Mouse (Mus musculus) sigmoid colon, adult 10 weeks (tissue): ENCODE results near the gene C87436. TPM values are rescaled to one million over a fixed set of nuclear protein-coding genes. Genes with fewer than 3 reads are reported as not detected.

Experiments
- polyA plus RNA-seq: library from polyadenylated mRNA; stranded (reverse); fragments of 350-450 nt; fragmentation: Illumina TruSeq; extraction: RNeasy Lipid Tissue Mini Kit (QIAGEN cat#74804); gene quantifications from one replicate; pipeline ENCODE4 v1.2.3, GENCODE M21; 2014; ENCODE audit warnings: low read depth, low replicate concordance

The C87436 gene
- 7.2 TPM for polyA plus RNA-seq

DNA sequence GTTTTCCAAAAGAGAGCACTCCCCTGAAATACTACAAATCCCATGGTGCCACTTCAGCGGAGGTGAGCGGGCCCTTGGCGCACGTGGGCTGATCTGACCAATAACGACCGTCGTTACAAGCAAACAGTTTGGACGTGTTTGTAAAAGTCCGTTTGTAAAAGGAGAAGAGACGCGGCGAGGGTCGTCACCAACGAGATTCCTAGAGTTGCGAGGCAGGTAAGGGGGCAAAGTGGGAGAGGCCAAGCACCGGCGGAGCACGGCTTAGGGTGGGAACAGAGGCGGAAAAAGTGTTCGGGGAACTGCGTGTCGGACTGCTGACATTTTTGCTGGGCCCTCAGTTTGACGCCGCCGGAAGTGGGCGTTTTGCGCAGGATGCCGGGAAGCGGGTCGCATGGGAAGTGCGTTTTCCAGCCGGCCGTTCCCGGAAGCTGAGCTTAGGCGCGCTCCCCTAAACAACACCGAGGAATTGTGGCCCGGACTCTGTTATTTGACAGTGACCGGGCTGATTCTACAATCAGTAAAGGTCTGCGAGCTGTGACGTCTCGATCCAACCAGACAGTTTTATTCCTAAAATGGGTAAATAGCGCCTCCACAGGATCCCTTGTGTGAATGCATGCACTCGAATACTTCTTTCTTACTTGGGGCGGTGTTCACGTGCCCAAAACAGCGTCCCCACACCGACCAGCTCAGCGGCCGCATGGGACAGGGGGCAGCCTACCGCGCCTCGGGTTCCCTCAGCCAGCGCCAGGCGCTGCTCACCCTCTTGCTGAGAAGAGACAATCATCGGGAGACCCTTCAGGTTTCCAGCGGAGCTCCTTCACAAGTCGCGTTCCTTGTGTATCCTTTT lies at the start of gene C87436:
Gene C87436 (plus strand): TSS at position 103 of the 847 bp plus-strand sequence.

DNA sequence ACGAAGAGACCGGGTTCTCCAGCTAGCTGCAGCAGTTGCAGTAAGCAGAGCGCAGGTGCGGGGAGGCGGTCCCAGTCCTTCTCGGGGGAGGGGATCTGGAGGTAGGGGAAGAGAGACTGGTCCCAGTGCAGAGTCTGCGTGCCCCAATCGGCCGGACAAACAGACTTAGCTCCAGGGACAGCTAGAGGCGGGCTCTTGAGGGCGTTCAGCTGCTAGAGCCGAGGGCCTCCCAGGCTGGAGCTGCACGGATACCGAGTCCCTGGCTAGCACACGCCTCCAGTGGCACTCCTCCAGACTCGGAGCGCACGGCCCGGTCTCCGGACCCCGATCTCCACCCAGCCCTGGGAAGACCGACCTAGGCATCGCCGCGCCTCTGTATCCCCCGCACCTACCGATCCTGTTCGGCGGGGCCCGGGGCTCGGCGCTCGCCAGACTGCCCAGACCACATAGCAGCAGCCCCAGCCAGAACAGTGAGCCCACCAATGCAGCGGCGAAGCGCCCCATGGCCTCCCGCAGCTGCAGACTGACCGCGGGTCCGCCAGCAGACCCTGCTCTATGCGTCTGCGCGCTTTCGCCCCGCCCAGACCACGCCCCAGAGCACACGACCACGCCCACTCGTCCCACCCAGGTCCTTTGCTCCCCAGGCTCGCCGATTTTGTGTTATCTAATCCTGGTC lies 41.5 kb upstream of the C87436 start, which contains the start of gene Pcyox1:
Gene Pcyox1 (minus strand): TSS at position 574 of the 676 bp plus-strand sequence.

DNA sequence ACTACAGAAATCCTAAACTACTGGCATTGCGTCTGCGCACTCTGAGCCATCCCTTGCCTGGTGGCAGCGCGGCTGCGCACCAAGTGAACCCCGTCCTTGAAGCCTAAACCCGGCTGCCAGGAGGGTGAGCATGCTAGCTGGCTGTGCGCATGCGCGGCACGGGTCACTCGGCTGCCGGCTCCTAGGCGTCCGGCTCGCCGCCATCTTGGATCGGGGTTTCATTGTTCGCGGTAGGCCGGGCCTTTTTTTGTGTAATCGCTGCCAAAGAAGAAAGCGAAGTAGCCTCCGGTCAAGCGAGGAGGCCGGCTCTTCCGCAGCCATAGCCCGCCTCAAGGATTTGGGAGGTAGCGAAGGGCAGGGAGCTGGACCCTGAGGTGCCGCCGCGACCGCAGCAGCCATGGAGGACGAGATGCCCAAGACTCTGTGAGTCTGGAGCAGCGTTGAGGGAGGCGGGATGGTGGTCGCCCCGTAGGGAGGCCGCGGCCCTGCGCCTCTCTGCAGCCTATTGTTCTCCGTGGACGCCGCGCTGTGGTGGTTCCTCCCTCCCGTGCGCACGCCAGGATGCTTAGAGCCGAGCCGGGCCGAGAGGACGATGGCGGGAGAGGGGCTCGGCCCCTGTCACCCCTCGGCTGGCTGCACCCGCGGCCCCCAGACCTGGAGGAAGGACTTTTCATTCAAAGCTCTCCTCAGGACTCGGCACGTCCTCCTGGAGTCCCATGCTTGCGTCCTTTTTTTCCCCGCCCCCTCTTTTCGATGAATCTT lies 33.9 kb upstream of the C87436 start, which contains the start of gene Tia1:
Gene Tia1 (plus strand): TSS at position 120 of the 762 bp plus-strand sequence.

DNA sequence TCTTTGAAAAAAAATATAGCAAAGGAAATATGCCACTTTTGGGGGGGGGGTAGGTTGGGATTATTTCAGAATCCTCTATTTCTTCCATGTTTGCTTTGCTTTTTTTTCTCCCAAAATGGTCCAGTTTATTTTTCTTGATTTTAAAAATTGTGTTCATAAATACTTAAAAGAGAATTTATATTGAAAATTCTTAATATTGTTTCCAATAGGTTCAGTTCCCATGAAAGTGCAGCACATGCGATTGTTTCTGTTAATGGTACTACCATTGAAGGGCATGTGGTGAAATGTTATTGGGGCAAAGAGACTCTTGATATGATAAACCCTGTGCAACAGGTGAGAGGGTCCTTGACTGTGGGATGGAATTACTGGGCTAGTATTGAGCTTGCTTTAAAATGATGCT lies 11.8 kb upstream of the C87436 start, which contains the start of gene Gm44790:
Gene Gm44790 (plus strand): TSS at position 301 of the 400 bp plus-strand sequence.

Other genes starting within 250 kb of the C87436 start
- gene Tgfa, start 243.2 kb upstream of the C87436 start, polyA plus RNA-seq: 10.6 TPM
- 72.4 TPM for gene Fam136a, start 72.7 kb upstream of the C87436 start, polyA plus RNA-seq
- 17.9 TPM for gene Snrpg, start 67.1 kb upstream of the C87436 start, polyA plus RNA-seq
- 66.1 TPM for gene Pcyox1, start 41.2 kb upstream of the C87436 start, polyA plus RNA-seq
- 173 TPM for gene Tia1, start 34.2 kb upstream of the C87436 start, polyA plus RNA-seq
- gene Gm44790, start 11.7 kb upstream of the C87436 start, polyA plus RNA-seq: not detected
- gene Pcbp1, start 87.9 kb downstream of the C87436 start, polyA plus RNA-seq: 110 TPM
- gene Asprv1, start 189.8 kb downstream of the C87436 start, polyA plus RNA-seq: not detected
- gene Mxd1, start 230.8 kb downstream of the C87436 start, polyA plus RNA-seq: 241 TPM
- 110 TPM for gene Snrnp27, start 246.1 kb downstream of the C87436 start, polyA plus RNA-seq